Mouse (Mus musculus): ENCODE results near the gene Tfdp2. TPM values are rescaled to one million over a fixed set of nuclear protein-coding genes. Genes with fewer than 3 reads are reported as not detected.

Tfdp2 gene
- total RNA-seq, 2 experiments from 2014 or later: 48.6 to 49.1 TPM

Other genes with a start within 250 kb of the Tfdp2 start
- gene Xrn1, start 241.5 kb upstream of the Tfdp2 start, total RNA-seq (2021): 10 to 100 TPM; 15.3 to 19.9 TPM
- 1 to 10 TPM; 3.6 to 6.5 TPM for gene Gk5, start 76.9 kb upstream of the Tfdp2 start, total RNA-seq (2021)
- 10 to 100 TPM; 61.5 to 66.8 TPM for gene Atp1b3, start 168.2 kb downstream of the Tfdp2 start, total RNA-seq (2021)

Data from gastrocnemius, postnatal 10 days (tissue).